Mouse (Mus musculus) limb, embryonic 11.5 days (tissue): Measurements from ENCODE around the gene Ache. TPM values are rescaled to one million over a fixed set of nuclear protein-coding genes. Genes with fewer than 3 reads are reported as not detected.
A peak's percentile ranks its signal among the peaks of the same experiment; 100 is the strongest.

Experiments used
- ATAC-seq: fragments of 200-750 bp; cut with Nextera tagmentation; 2 replicates; pipeline ENCODE4 v1.8.0; 2017; ENCODE audit warnings: low read depth; ENCODE audit not compliant: insufficient number of reproducible peaks, low FRiP score, low TSS enrichment
- DNase-seq: peaks from one replicate; pipeline ENCODE4 v3.0.0-alpha.2; 2015; ENCODE audit warnings: low spot score
- H3K27ac ChIP-seq: fragments of 300-500 bp; sonication (generic); replicated peaks from 2 replicates; pipeline ENCODE4 v1.5.1; 2014; ENCODE audit warnings: low read depth, mild to moderate bottlenecking, low read length
- H3K27me3 ChIP-seq: fragments of 300-500 bp; sonication (generic); 2 replicates; pipeline ENCODE4 v1.6.1; 2014; ENCODE audit warnings: mild to moderate bottlenecking, low read length, mixed read lengths; ENCODE audit not compliant: control insufficient read depth, insufficient read depth
- H3K36me3 ChIP-seq: fragments of 300-500 bp; sonication (generic); 2 replicates; pipeline ENCODE4 v1.6.1; 2014; ENCODE audit warnings: mild to moderate bottlenecking, low read length, moderate library complexity, mixed read lengths; ENCODE audit not compliant: control insufficient read depth, insufficient read depth
- H3K4me1 ChIP-seq: fragments of 300-500 bp; sonication (generic); 2 replicates; pipeline ENCODE4 v1.6.1; 2014; ENCODE audit warnings: low read length, mixed read lengths; ENCODE audit not compliant: control insufficient read depth, insufficient read depth
- H3K4me2 ChIP-seq: fragments of 300-500 bp; sonication (generic); 2 replicates; pipeline ENCODE4 v1.6.1; 2014; ENCODE audit warnings: low read depth, mild to moderate bottlenecking, moderate library complexity; ENCODE audit not compliant: severe bottlenecking
- H3K4me3 ChIP-seq: fragments of 300-500 bp; sonication (generic); 2 replicates; pipeline ENCODE4 v1.5.1; 2014; ENCODE audit warnings: low read depth, low read length
- H3K9ac ChIP-seq: fragments of 300-500 bp; sonication (generic); 2 replicates; pipeline ENCODE4 v1.6.1; 2014; ENCODE audit warnings: mild to moderate bottlenecking, low read length
- H3K9me3 ChIP-seq: fragments of 300-500 bp; sonication (generic); 2 replicates; pipeline ENCODE4 v1.6.1; 2016; ENCODE audit warnings: low read length; ENCODE audit not compliant: control insufficient read depth
- WGBS: fragments of 180-500 bp; shearing (Covaris S2); extraction: QIAGEN DNeasy Blood & Tissue Kit; methylation state at CpG from one replicate; pipeline ENCODE4 v1.1.7; 2014; 5-methylcytosine and 5-hydroxymethylcytosine counted together
- polyA plus RNA-seq: library from polyadenylated mRNA; unstranded; fragments of >200 nt; fragmentation: Nextera tagmentation; extraction: Ambion mirVana; gene quantifications from 2 replicates; pipeline ENCODE4 v1.2.1, GENCODE M21; 2014

The Ache gene
- polyA plus RNA-seq, 1 experiment from 2014 or later = 1.3 TPM

GRCm38 (mm10) chr5:137293839-137294743 lies 6.8 kb downstream of the Ache start, which contains the start of gene Ufsp1:
Gene Ufsp1 (plus strand): TSS chr5:137294629.
- peak within 1 kb of the TSS; percentile 95 for H3K4me2 ChIP-seq
- H3K27ac ChIP-seq = peak within 1 kb of the TSS; percentile 70
- no peaks in the 10 kb centered on the region for H3K9me3 ChIP-seq
- peaks cover 12% of the 10 kb centered on the region for H3K4me1 ChIP-seq
- H3K9ac ChIP-seq = peak within 1 kb of the TSS; percentile 75
- peak; percentile 94 for DNase-seq
- peak within 1 kb of the TSS; percentile 46 for H3K4me3 ChIP-seq
- under 1% methylated on average over 52 of the region's 52 CpGs for whole genome bisulfite sequencing
- ATAC-seq = peak; percentile 93
- peaks cover 34% of the 10 kb centered on the region for H3K36me3 ChIP-seq
- peaks cover 29% of the 10 kb centered on the region for H3K27me3 ChIP-seq

DNA sequence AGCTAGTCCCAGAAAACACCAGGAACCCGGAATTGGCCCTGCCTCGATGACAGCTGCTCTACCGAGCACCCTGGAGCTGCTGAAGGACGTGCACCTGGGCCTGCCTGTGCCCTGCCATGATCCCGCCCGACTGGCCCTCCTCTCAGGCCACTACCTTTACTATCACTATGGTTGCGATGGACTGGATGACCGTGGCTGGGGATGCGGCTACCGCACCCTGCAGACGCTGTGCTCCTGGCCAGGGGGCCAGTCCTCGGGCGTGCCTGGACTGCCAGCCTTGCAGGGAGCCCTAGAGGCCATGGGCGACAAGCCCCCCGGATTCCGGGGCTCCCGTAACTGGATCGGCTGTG lies 7.4 kb downstream of the Ache start:
- H3K27me3 ChIP-seq = peaks cover 23% of the 10 kb centered on the region
- no peak for DNase-seq
- H3K36me3 ChIP-seq = peaks cover 40% of the 10 kb centered on the region
- H3K4me2 ChIP-seq = peak overlapping the region; percentile 95
- peak overlapping the region; percentile 70 for H3K27ac ChIP-seq
- H3K4me1 ChIP-seq = peaks cover 12% of the 10 kb centered on the region
- H3K9ac ChIP-seq = peak overlapping the region; percentile 75
- H3K4me3 ChIP-seq = peak overlapping the region; percentile 46
- H3K9me3 ChIP-seq = no peaks in the 10 kb centered on the region
- 7% methylated on average over 18 of the region's 18 CpGs for WGBS
- peak; percentile 55 for ATAC-seq

DNA sequence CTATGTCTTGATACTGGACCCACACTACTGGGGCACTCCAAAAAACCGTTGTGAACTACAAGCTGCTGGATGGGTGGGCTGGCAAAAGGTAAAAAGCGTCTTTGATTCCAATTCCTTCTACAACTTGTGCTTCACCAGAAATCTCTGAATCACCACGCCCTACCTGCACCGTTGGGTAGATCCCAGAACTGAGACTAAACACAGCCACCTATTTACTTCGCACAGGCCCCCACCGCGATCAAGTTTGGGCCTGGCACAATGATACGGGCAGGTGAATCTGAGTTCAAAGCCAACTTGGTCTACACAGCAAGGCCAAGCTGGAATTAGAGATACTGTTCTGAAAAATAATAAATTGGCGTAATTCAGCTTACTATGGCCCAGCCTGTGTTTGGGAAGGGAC lies 8.0 kb downstream of the Ache start:
- Histone ChIP-seq H3K4me3 (peak overlapping the region; percentile 46), H3K27ac (peak overlapping the region; percentile 70; the same call in 1 of the 2 replicates), H3K4me1 (peaks cover 12% of the 10 kb centered on the region), H3K4me2 (peak overlapping the region; percentile 95; the same call in 1 of the 2 replicates), H3K36me3 (peaks cover 46% of the 10 kb centered on the region), H3K9ac (peak overlapping the region; percentile 75; the same call in 1 of the 2 replicates), H3K9me3 (no peaks in the 10 kb centered on the region), H3K27me3 (peaks cover 17% of the 10 kb centered on the region)
- WGBS = 81% methylated on average over 9 of the region's 9 CpGs
- ATAC-seq (no peak), DNase-seq (no peak)

- no peak overlapping the region for H3K9ac ChIP-seq
- peaks cover 12% of the 10 kb centered on the region for H3K4me1 ChIP-seq
- ATAC-seq (no peak), DNase-seq (no peak)
- WGBS = 93% methylated on average over 15 of the region's 15 CpGs
- peaks cover 13% of the 10 kb centered on the region for H3K27me3 ChIP-seq
- no peak overlapping the region for H3K4me2 ChIP-seq
- peaks cover 50% of the 10 kb centered on the region for H3K36me3 ChIP-seq
- H3K9me3 ChIP-seq = no peaks in the 10 kb centered on the region
- peak overlapping the region; percentile 10; the same call in 1 of the 2 replicates for H3K4me3 ChIP-seq
- no peak overlapping the region for H3K27ac ChIP-seq
Observed at GRCm38 (mm10) chr5:137295712-137296111, 8.4 kb downstream of the Ache start.

- no peak overlapping the region for H3K9ac ChIP-seq
- peaks cover 61% of the 10 kb centered on the region for H3K36me3 ChIP-seq
- 90% methylated on average over 14 of the region's 14 CpGs for WGBS
- H3K4me1 ChIP-seq = peaks cover 12% of the 10 kb centered on the region
- no peak overlapping the region for H3K4me3 ChIP-seq
- H3K27ac ChIP-seq = no peak overlapping the region
- ATAC-seq = no peak
- peaks cover 5% of the 10 kb centered on the region for H3K27me3 ChIP-seq
- DNase-seq = no peak
- H3K9me3 ChIP-seq = no peaks in the 10 kb centered on the region
- no peak overlapping the region for H3K4me2 ChIP-seq
Observed at GRCm38 (mm10) chr5:137297126-137297525, 9.8 kb downstream of the Ache start.

- no peaks in the 10 kb centered on the region for H3K9me3 ChIP-seq
- H3K4me3 ChIP-seq = no peak overlapping the region
- DNase-seq = no peak
- no peak overlapping the region for H3K9ac ChIP-seq
- no peaks in the 10 kb centered on the region for H3K27me3 ChIP-seq
- 94% methylated on average over 7 of the region's 7 CpGs for WGBS
- H3K36me3 ChIP-seq = peaks cover 71% of the 10 kb centered on the region
- no peak for ATAC-seq
- H3K4me1 ChIP-seq = peaks cover 10% of the 10 kb centered on the region
- H3K27ac ChIP-seq = no peak overlapping the region
- H3K4me2 ChIP-seq = no peak overlapping the region
Observed at GRCm38 (mm10) chr5:137299240-137299639, 11.9 kb downstream of the Ache start.

- Histone ChIP-seq H3K27me3 (no peaks in the 10 kb centered on the region), H3K9me3 (no peaks in the 10 kb centered on the region), H3K4me3 (no peak overlapping the region), H3K36me3 (peaks cover 60% of the 10 kb centered on the region), H3K27ac (no peak overlapping the region), H3K4me2 (no peak overlapping the region), H3K9ac (no peak overlapping the region), H3K4me1 (peaks cover 14% of the 10 kb centered on the region)
- ATAC-seq = no peak
- DNase-seq = no peak
- WGBS = 92% methylated on average over 21 of the region's 21 CpGs
Observed at GRCm38 (mm10) chr5:137301253-137301652, 13.9 kb downstream of the Ache start.

DNA sequence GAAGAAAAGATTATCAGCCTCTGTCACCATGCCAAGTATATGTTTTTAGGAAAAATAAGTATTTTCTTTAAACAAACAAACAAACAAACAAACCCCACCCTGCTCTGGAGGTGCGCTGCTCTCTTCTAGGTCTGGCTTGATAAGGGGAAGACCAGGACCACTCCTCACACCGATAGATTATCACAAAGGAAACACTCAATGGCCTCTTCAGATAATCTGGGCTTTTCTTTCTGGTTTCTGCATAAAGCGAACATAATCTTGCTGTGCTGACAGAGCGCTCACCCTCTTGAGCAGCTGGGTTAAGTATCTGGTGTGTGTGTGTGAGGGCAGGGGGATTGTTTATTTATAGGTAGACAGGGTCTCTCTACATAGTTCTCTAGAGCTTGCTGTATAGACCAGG lies 16.3 kb downstream of the Ache start:
- Histone ChIP-seq H3K36me3 (peaks cover 43% of the 10 kb centered on the region), H3K4me3 (no peak overlapping the region), H3K4me1 (peaks cover 15% of the 10 kb centered on the region), H3K9me3 (peaks cover under 1% of the 10 kb centered on the region; the same call in 1 of the 2 replicates), H3K27ac (no peak overlapping the region), H3K4me2 (no peak overlapping the region), H3K27me3 (no peaks in the 10 kb centered on the region), H3K9ac (no peak overlapping the region)
- ATAC-seq (no peak), DNase-seq (no peak)
- 90% methylated on average over 4 of the region's 4 CpGs for WGBS
